Mouse (Mus musculus): Measurements from ENCODE around the gene Sipa1. TPM values are rescaled to one million over a fixed set of nuclear protein-coding genes. Genes with fewer than 3 reads are reported as not detected.

The Sipa1 gene
- total RNA-seq (2021) (10 to 100 TPM; 19.9 to 23.5 TPM), polyA plus RNA-seq (2012; rRNA removed) (37.7 and 39.9 TPM in 2 replicates)
- long read RNA-seq, transcript Sipa1-204 (16 exons, 3,583 nt): major isoform, 15 of 32 reads
- long read RNA-seq, transcript Sipa1-203 (17 exons, 3,584 nt): minor isoform, 8 of 32 reads
- long read RNA-seq, partial matches to known transcripts: 1 of 32 reads
- long read RNA-seq, other reads (novel, unspliced or antisense): 8 of 32 reads

DNA sequence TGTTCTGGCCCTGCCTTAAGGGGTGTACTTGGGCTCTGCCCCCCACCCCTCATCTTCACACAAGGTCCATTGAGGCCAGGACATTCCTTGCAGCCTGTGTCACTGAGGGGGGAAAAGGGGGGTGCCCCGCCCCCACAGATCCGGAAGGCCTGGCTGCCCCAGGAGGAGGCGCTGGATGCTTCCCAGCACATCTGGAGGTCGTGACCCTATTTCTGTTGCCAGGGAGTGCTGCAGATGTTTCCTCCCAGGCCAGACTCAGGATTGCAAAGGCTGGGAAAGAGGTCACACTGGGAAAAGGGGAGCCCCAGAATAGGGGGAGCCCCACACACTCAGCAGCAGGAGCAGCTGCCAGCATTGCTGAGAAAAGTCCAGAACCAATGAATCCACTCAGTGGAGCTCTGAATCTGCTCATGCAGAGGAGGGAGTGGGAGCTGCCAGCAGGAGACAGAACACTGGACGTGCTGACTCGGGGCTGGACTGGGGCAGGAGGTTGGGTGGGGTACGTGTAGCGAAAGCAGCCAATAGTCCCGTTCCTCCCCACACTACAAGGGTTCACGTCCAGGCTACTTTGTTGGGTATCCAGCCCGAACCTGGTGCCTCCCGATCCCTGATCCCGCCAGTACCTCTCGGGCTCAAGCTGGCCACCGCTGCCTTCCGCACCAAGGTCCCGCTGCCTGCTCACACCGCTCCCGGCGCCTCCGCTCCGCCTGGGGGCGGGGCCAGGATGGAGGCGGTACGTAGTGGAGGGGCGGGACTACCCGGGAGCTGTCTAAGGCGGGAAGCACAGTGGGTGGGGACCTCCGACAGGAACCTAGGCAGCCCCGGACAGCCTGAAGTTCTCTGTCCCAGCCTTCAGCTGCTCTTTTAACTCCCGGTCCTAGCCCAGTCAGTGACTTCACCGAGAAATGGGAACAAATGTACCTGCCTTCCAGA lies at the start of gene Sipa1:
Gene Sipa1 (minus strand): TSS at position 727 of the 933 bp plus-strand sequence.
- intact Hi-C loops (cut with DNase I): loop anchor here (1.0 to 2.0 kb wide), 4 partner anchors 14 to 52 kb away; partner anchors contain the start of genes Kat5, Map3k11, Pcnx3 and Rela

DNA sequence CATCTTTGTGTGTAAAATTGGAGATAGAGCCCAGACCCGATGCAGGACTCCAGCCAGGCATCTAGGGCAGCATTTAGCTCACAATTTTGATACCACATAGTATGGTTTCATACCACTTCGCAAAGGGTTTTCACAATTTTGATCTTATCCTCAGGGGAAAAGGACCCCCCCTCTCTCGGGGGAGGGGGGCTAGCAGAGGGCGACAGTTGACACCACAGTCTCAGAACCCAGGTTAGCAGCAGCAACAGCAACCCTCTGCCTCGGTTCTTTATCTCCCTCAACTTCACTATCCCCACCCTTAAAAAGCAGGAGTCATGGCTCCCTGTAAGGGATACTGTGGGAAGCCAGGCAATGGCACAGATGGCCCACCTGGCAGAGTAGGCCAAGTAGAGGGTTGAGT lies 49.7 kb upstream of the Sipa1 start:
- 53% methylated on average over 5 of the region's 5 CpGs for WGBS

More for the DNA sequence above, at the start of gene Sipa1:
- WGBS: 5% methylated on average over 32 of the region's 32 CpGs
- peak within 1 kb of the TSS; percentile 70 for H3K4me3 ChIP-seq
- H3K9ac ChIP-seq (ENCODE audit: low read depth, low read length): peak within 1 kb of the TSS; percentile 67
- 0 out of 2 replicates have a peak, but pooled peaks cover 2% of the 10 kb centered on the region for H3K79me2 ChIP-seq (replicated peaks; ENCODE audit: control insufficient read depth, insufficient read depth, low read length)
- H3K36me3 ChIP-seq (ENCODE audit: control insufficient read depth, insufficient read depth, low read length): no peaks in the 10 kb centered on the region
- H3K27ac ChIP-seq: peak within 1 kb of the TSS; percentile 86
- peak; percentile 98 for DNase-seq
- no peaks in the 10 kb centered on the region for H3K27me3 ChIP-seq (ENCODE audit: control insufficient read depth, insufficient read depth, low read length)
- peak; percentile 15; the same call in 1 of the 2 replicates for TF ChIP-seq CTCF (IDR thresholded peaks at IDR 0.05)
- TF ChIP-seq EP300 (IDR thresholded peaks at IDR 0.05; ENCODE audit: insufficient read depth, low read depth, low read length): peak; percentile 74; the same call in 1 of the 2 replicates
- peak; percentile 93 for TF ChIP-seq POLR2A (IDR thresholded peaks at IDR 0.05; ENCODE audit: insufficient read depth, low read depth, low read length)
- H3K4me1 ChIP-seq (ENCODE audit: control insufficient read depth, insufficient read depth, low read length): peaks cover 10% of the 10 kb centered on the region

DNA sequence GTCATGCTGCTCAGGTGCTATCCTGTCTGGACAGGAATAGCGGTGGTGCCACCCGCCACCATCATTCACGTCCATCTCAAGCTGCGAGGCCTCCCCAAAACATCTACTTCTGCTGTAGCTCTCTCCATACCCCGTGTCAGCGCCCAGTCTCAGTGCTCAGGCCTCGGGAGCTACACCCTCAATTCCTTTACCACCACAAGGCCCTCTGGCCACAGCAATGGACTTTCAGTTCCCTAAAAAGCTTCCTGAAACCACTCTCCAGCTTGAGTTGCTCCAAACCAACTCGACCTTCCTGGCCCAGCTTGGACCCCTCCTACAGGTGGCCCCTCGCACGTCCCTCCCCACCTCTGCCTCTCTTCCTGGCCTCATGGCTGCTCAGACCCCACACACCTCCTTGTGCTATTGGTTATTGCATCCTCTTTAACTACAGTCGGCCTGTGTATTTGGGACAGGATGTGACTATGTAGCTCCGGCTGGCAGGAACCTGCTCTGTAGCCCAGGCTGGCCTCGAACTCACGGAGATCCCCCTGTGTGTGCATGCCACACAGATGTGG lies 48.5 kb upstream of the Sipa1 start:
- Histone ChIP-seq H3K9ac (ENCODE audit: low read depth, low read length) (no peak overlapping the region), H3K79me2 (replicated peaks; ENCODE audit: control insufficient read depth, insufficient read depth, low read length) (no peaks in the 10 kb centered on the region), H3K27ac (no peak overlapping the region), H3K4me1 (ENCODE audit: control insufficient read depth, insufficient read depth, low read length) (peaks cover 9% of the 10 kb centered on the region), H3K27me3 (ENCODE audit: control insufficient read depth, insufficient read depth, low read length) (no peaks in the 10 kb centered on the region), H3K4me3 (no peak overlapping the region), H3K36me3 (ENCODE audit: control insufficient read depth, insufficient read depth, low read length) (peaks cover 4% of the 10 kb centered on the region; the same call in 1 of the 2 replicates)
- intact Hi-C loops (cut with DNase I): loop anchor here (1.0 to 2.0 kb wide), 3 partner anchors 16 to 69 kb away; no protein-coding TSS in a partner anchor
- DNase-seq: peak in 1 of 2 experiments; percentile 54
- no peak for TF ChIP-seq POLR2A (IDR thresholded peaks at IDR 0.05; ENCODE audit: insufficient read depth, low read depth, low read length)
- TF ChIP-seq CTCF (IDR thresholded peaks at IDR 0.05): no peak
- no peak for TF ChIP-seq EP300 (IDR thresholded peaks at IDR 0.05; ENCODE audit: insufficient read depth, low read depth, low read length)
- 82% methylated on average over 14 of the region's 14 CpGs for WGBS

More for the DNA sequence above, 49.7 kb upstream of the Sipa1 start:
- Histone ChIP-seq H3K4me3 (no peak overlapping the region), H3K27ac (peak overlapping the region; percentile 64), H3K27me3 (ENCODE audit: control insufficient read depth, insufficient read depth, low read length) (no peaks in the 10 kb centered on the region), H3K4me1 (ENCODE audit: control insufficient read depth, insufficient read depth, low read length) (peaks cover 9% of the 10 kb centered on the region), H3K36me3 (ENCODE audit: control insufficient read depth, insufficient read depth, low read length) (peaks cover 4% of the 10 kb centered on the region; the same call in 1 of the 2 replicates), H3K79me2 (replicated peaks; ENCODE audit: control insufficient read depth, insufficient read depth, low read length) (no peaks in the 10 kb centered on the region), H3K9ac (ENCODE audit: low read depth, low read length) (no peak overlapping the region)
- DNase-seq: no peak
- intact Hi-C loops (cut with DNase I): loop anchor here (2.0 kb wide), 1 partner anchor 20 kb away; no protein-coding TSS in a partner anchor
- TF ChIP-seq EP300 (IDR thresholded peaks at IDR 0.05; ENCODE audit: insufficient read depth, low read depth, low read length) (no peak), POLR2A (IDR thresholded peaks at IDR 0.05; ENCODE audit: insufficient read depth, low read depth, low read length) (no peak), CTCF (IDR thresholded peaks at IDR 0.05) (no peak)

DNA sequence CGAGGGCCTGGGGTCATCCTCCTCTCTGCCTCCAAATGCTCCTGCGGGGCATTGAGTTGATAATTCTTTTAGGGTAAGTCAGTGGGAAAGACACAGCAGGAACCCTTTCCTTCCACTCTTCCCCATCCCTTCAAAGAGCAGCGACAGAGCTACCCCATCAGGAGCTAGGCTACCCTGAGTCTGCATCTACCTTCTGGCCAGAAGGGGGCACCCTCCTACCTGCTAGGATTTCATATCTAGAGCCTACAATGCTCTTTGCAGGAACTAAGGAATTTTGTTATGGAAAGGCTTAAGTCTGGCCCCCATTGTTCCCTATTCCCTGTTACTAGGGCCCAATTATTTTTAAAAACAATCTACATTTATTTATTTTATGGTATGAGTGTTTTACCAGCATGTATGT lies 47.7 kb upstream of the Sipa1 start:
- DNase-seq: peak; percentile 69 to 71
- peaks cover 9% of the 10 kb centered on the region for H3K4me1 ChIP-seq (ENCODE audit: control insufficient read depth, insufficient read depth, low read length)
- TF ChIP-seq EP300 (IDR thresholded peaks at IDR 0.05; ENCODE audit: insufficient read depth, low read depth, low read length) (peak; percentile 79), POLR2A (IDR thresholded peaks at IDR 0.05; ENCODE audit: insufficient read depth, low read depth, low read length) (no peak), CTCF (IDR thresholded peaks at IDR 0.05) (peak; percentile 91)
- no peaks in the 10 kb centered on the region for H3K79me2 ChIP-seq (replicated peaks; ENCODE audit: control insufficient read depth, insufficient read depth, low read length)
- H3K36me3 ChIP-seq (ENCODE audit: control insufficient read depth, insufficient read depth, low read length): peaks cover 4% of the 10 kb centered on the region; the same call in 1 of the 2 replicates
- WGBS: 25% methylated on average over 3 of the region's 3 CpGs
- intact Hi-C loops (cut with DNase I): loop anchor here (1.0 to 2.0 kb wide), 2 partner anchors 17 to 70 kb away; no protein-coding TSS in a partner anchor
- no peak overlapping the region for H3K4me3 ChIP-seq
- H3K27me3 ChIP-seq (ENCODE audit: control insufficient read depth, insufficient read depth, low read length): no peaks in the 10 kb centered on the region
- no peak overlapping the region for H3K9ac ChIP-seq (ENCODE audit: low read depth, low read length)
- peak overlapping the region; percentile 7; the same call in 1 of the 2 replicates for H3K27ac ChIP-seq

DNA sequence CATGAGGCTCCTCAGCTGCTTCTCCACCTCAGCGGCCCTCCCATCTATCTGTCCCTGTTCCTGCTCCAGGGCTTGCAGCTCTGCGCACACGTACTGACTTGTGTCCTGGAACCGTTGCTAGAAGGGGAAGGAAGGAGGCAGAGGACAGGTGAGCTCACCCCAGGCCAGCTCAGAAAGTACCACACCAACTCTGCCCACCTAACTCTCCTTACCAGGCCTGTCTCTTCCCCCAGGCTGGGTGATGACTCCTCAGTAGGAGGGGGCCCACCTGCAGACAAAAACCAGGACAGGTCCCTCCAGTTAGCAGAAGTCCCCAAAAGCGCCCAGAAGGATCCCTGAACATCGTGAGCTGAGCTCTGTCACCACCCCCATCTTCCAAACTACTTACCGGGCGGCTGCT lies 47.1 kb upstream of the Sipa1 start:
- Histone ChIP-seq H3K27me3 (ENCODE audit: control insufficient read depth, insufficient read depth, low read length) (no peaks in the 10 kb centered on the region), H3K4me3 (no peak overlapping the region), H3K27ac (no peak overlapping the region), H3K4me1 (ENCODE audit: control insufficient read depth, insufficient read depth, low read length) (peaks cover 9% of the 10 kb centered on the region), H3K36me3 (ENCODE audit: control insufficient read depth, insufficient read depth, low read length) (peaks cover 4% of the 10 kb centered on the region; the same call in 1 of the 2 replicates), H3K9ac (ENCODE audit: low read depth, low read length) (no peak overlapping the region), H3K79me2 (replicated peaks; ENCODE audit: control insufficient read depth, insufficient read depth, low read length) (no peaks in the 10 kb centered on the region)
- WGBS: 91% methylated on average over 8 of the region's 8 CpGs
- intact Hi-C loops (cut with DNase I): loop anchor here (2.0 kb wide), 1 partner anchor 70 kb away; no protein-coding TSS in a partner anchor
- DNase-seq: no peak
- TF ChIP-seq EP300 (IDR thresholded peaks at IDR 0.05; ENCODE audit: insufficient read depth, low read depth, low read length): no peak
- no peak for TF ChIP-seq POLR2A (IDR thresholded peaks at IDR 0.05; ENCODE audit: insufficient read depth, low read depth, low read length)
- TF ChIP-seq CTCF (IDR thresholded peaks at IDR 0.05): no peak
